Mouse (Mus musculus) embryo, embryonic 11.5 days (tissue): ENCODE data around the gene Sf3b6.
A peak's percentile ranks its signal among the peaks of the same experiment; 100 is the strongest.
"Not testable (repeated sequence)": the region's sequence is repeated elsewhere in the genome, so short reads cannot be mapped to it uniquely, and the experiment has no call there.

Source experiments
- DNase-seq: peaks from one replicate; pipeline ENCODE4 v3.0.0-alpha.2; 2012; ENCODE audit warnings: low read depth, low spot score

The Sf3b6 gene

DNA sequence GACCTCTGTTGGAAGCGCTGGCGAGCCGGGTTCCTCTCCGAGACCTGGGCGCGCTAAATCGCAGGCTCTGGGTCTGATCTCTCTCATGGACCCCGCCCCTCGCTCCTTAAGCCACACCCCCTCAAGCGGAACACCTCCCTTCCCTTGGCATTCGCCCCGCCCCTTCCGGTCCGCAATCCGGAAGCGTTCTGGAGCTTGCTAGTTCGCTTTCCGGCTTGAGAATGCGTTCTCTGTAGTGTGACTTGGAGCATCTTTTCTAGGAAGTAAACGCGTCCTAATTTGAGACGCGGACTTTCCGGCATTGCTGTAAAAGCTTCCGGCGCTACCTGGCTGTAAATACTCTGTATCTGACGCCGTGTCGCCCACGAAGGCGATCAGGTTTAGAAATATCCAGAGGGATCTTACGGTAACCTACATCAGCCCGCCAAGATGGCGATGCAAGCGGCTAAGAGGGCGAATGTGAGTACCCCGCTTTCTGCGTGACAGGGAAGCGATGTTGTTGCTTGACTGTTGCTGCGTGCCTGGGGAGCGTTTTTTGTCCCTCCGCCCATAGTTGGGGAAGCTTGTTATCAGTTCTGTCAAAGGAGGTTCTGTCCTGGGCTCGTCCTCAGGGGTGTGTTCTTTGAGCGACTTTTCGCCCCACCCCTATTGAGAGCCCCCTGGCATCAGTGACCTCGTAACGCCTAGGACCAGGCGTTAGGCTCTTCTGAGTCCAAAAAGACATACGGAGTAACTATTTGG is at the start of gene Sf3b6:
Gene Sf3b6, plus strand, starts transcription at position 184 of the 741 bp plus-strand sequence.
- DNase-seq: peak; percentile 94

DNA sequence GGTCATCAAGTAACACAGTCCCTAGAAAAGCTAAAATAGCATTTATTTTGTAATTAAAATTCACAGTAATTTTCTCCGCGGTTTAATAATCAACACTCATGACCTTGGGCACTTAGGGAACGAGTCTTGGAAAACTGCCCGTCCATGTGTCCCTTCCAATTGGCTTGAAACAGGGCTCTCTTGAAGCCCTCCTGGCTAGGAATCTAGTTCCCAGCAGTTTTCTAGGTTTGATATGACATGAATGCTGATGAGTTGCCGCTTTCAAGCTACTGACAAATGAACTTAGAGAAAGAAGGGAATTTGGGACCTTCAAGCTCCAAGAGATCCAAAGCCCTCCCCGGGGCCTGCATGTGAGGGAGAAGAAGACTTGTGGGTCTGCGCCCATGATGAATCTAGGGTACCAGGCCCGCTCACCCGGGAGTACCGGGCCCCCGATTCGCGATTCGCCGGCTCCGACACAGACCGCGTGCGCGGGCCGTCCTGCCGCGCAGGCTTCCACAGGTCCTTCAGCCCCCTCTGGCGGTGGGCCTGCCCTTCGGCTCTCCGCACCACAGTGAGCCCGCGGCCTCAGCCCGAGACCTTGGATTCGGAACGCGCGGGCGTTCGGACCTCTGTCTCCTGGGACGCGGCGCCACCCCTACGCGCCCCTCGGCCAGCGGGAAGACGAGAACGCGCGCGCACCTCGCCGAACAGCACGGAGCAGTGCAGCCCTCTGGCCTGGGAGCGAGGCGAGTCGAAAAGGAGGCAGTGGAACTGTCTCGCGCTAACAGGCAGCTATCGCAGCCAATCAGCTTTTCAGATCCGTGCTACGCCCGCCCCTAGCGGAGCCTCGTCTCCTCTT is 48.6 kb upstream of the Sf3b6 start, which contains the start of the genes Pfn4 and Fam228b:
Gene Pfn4, plus strand, starts transcription at position 531 of the 841 bp plus-strand sequence.
Gene Fam228b, minus strand, starts transcription at position 776 of the 841 bp plus-strand sequence.
- DNase-seq: peak; percentile 88

DNA sequence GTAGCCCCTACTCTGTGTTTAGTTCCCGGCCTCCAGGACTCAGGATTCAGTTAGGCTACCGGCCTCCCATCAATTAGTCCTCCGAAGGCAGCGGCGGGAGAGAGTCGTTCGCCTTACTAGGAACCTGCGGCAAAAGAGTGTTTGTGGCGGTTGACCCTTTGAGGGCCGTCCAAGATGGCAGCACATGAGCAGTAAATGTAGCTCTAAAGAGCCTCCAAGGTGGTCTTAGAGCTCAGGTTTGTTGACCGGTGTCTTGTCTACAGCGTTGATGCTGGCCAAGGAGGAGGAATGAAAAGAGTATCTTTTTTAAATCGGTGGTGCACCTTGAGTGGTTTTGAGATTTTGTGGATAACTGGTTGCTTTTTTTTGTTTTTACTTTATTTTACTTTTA is 48.0 kb upstream of the Sf3b6 start:
- DNase-seq: no peak

DNA sequence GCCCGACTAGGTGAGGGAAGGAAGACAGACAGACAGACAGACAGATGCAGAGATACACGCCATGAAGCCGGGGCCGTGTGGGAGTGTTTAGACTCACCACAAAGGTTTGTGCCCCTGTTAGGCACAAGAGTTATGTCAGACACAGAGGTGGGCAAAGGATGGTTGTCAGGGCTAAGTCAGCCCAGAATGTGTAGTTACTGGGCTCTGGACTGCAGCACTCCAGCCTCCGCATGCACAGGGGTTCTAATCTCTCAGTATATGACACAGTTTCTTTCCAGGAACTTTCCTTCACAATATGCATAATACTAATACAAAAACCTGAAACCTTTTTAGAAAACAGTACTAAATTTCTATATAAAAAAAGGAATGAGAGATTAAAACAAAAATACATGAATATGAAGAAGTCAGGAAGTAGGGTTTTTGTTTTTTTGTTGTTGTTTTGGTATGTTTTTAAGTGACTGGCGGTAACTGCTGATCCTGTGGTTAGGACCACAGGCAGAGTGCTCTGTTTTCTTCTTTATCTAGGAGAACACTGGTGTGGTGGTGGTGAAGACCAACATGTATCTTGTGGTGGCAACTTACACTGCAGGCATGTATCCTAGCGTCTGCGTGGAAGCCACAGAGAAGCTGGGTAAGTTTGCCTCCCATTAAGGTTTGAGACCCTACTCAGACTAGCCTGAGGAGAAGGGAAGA is 42.3 kb upstream of the Sf3b6 start:
- DNase-seq: no peak

DNA sequence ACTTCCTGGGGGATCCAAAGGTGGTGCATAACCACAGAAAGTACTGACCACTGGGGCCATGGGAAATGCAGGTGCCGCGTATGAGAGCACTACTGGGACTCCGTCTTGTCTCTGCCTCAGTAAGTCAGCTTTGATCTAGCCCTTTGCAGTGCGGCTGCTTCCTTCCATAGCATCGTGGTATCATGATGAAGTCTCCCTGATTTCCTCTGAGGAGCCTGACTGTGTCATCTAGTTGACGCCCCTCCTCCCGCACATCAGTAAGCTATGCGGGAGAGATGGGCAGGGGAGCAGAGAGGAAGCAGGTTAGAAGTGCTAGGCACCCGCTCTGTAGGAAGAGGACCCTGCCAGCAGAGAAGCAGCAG is 41.8 kb upstream of the Sf3b6 start:
- DNase-seq: no peak

- DNase-seq: no peak
These were observed 39.6 kb upstream of the Sf3b6 start for GRCm38 (mm10) chr12:4777734-4778133.

- no peak for DNase-seq
These were observed 37.1 kb upstream of the Sf3b6 start for GRCm38 (mm10) chr12:4780245-4780644.

GRCm38 (mm10) chr12:4781270-4781669 is 36.1 kb upstream of the Sf3b6 start:
- DNase-seq: no peak

GRCm38 (mm10) chr12:4781725-4782404 is 35.5 kb upstream of the Sf3b6 start:
- not testable (repeated sequence) for DNase-seq

- DNase-seq: no peak
These were observed 33.7 kb upstream of the Sf3b6 start for GRCm38 (mm10) chr12:4783598-4783997.

- DNase-seq: no peak
These were observed 32.9 kb upstream of the Sf3b6 start for GRCm38 (mm10) chr12:4784466-4784865.

DNA sequence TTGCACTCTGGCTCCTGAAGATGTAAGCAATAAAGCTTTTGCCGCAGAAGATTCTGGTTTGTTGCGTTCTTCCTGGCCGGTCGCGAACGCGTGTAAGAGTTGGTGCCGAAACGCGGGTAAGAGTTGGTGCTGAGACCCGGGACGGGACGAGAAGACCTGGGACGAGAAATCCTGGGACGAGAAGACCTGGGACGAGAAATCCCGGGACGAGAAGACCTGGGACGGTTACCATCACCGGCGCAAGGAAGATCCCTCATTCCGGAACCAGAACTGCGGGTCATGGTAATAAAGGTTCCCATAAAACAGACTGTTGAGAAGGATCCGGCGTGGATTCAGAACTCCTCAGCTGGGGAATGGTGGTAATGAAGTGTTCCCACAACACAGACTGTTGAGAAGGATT is 29.2 kb upstream of the Sf3b6 start:
- not testable (repeated sequence) for DNase-seq

DNA sequence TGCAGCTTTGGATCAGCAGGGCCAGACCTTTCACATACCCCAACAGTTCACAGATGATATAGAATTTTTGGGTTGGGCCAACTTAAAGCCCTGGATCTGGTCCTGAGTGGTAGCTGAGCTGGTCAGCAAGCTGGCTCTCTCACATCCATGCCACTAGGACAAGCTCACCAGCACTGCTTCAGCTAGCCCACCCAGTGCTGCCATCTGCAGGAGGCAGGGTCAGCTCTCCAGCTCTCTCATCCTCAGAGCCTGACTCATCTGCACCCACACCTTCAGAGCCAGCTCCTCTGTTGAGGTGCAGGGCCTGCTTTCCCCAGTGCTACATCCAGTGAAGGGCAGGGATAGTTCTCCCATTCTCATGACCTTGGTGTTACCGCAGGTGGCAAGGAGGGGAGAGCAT is 23.6 kb upstream of the Sf3b6 start:
- DNase-seq: no peak

DNA sequence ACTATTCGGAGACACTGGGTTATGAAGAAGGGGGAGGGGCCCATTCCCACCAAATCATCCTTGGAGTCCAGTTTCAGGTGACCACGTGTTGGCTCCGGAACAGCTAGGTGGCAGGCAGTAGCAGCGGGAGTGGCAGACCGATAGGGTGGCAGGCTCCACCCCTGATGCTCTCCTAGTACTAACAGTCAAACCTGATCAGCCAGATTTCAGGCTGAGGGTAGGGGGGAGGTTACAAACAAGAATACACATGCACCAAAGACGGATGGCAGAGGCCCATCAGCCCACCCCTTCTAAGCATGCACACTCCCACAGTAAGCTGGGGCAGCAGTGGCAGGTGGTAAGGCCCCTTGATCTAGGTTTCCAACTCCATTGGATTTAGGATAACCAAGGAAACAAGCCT is 19.9 kb upstream of the Sf3b6 start:
- DNase-seq: not testable (repeated sequence)

DNA sequence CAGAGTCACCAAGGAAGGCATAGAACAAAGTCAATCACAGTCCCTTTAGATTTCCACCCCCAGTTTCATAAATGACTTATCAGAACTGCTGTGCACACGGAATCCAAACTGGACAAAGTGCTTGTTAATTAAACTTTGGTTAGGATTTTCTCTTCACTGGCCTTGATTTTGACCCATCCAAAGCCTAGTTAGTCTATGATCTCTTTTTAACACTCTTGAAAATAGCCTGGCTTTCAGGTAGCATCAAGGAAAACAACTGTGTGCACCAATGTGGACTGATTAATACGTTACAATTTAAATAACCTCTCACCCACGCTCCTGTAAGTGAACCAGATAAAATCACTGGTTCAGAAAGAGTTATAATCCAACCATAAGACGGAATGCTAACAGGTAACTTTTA is 6.3 kb upstream of the Sf3b6 start:
- no peak for DNase-seq

- DNase-seq: no peak
These were observed 5.6 kb upstream of the Sf3b6 start for GRCm38 (mm10) chr12:4811705-4812104.

- DNase-seq: no peak
These were observed 3.7 kb upstream of the Sf3b6 start for GRCm38 (mm10) chr12:4813636-4814035.

DNA sequence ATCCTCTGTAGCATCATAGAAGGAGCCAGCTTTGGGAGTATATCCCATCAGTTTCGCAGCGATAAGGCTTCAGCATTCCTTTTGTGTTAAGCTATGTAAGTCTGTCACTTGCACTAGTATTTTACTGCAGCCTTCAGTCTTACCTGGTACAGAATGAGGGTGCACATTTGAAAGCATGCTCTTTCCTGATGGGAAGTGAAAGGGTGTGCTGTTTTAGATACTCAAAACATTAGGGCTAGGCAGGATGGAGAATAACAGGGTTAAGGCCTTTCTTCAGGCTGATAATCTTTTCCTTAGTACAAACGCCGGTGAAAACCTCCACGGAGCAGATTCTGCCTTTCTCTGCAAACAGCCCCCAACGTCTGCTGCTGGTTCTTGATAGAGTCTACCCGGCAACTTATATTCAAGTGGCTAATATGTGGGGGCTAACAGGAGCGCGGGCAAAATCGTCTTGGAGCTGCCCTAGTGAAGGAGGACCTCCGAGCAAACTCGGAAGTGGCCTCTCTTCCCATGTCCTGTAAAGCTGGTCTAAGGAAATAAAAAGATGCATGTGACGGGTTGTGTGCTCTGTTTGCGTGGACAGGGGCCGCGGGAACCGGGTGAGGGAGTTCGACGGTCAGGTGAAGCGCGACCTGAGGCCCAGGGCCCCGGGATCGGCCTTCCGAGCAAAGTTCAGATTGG is 524 bp upstream of the Sf3b6 start:
- DNase-seq: no peak

GRCm38 (mm10) chr12:4827256-4827655 is 9.9 kb downstream of the Sf3b6 start:
- DNase-seq: no peak

DNA sequence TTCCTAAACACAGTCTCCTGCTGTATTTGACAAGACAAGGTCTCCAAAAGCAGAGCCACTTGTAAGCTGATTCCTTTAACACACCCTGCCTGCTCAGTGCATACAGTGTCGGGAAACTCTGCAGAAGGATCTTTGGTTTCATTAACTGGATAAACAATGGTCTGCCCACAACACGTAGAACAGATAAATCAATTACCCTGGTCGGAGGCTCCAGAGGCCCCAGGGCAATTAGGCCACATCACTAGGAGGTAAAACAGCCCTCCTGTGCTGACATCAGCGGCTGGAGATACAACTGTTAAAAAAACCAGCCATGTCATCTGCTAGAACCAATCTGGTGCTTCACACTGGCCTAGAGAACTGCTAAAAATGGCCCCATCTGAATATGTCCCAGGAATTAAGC is 19.6 kb downstream of the Sf3b6 start:
- DNase-seq: no peak

GRCm38 (mm10) chr12:4840010-4840409 is 22.7 kb downstream of the Sf3b6 start:
- no peak for DNase-seq
